Mouse (Mus musculus): ENCODE measurements around the gene Itga2. TPM values are rescaled to one million over a fixed set of nuclear protein-coding genes. Genes with fewer than 3 reads are reported as not detected.
A peak's percentile ranks its signal among the peaks of the same experiment; 100 is the strongest.

The Itga2 gene
- polyA plus RNA-seq, 1 experiment from 2014 or later: 6.7 TPM

GRCm38 (mm10) chr13:114923331-114923730 is 8.6 kb downstream of the Itga2 start:
- Histone ChIP-seq H3K9ac (ENCODE audit: low read length) (no peak overlapping the region), H3K9me3 (replicated peaks; ENCODE audit: control insufficient read depth, low read length) (0 out of 2 replicates have a peak, but pooled peaks cover 4% of the 10 kb centered on the region), H3K4me1 (ENCODE audit: control insufficient read depth, insufficient read depth, low read length) (peaks cover 10% of the 10 kb centered on the region), H3K4me2 (ENCODE audit: low read depth, low read length) (no peak overlapping the region), H3K27ac (ENCODE audit: low read length) (peak overlapping the region; percentile 1; the same call in 1 of the 2 replicates), H3K27me3 (ENCODE audit: control insufficient read depth, insufficient read depth, low read length) (no peaks in the 10 kb centered on the region), H3K36me3 (ENCODE audit: control insufficient read depth, insufficient read depth, low read length) (no peaks in the 10 kb centered on the region), H3K4me3 (replicated peaks; ENCODE audit: low read length) (no peak overlapping the region)
- ATAC-seq (ENCODE audit: insufficient read depth, low FRiP score): peak; percentile 91
- 31% methylated on average over 9 of the region's 9 CpGs for WGBS

DNA sequence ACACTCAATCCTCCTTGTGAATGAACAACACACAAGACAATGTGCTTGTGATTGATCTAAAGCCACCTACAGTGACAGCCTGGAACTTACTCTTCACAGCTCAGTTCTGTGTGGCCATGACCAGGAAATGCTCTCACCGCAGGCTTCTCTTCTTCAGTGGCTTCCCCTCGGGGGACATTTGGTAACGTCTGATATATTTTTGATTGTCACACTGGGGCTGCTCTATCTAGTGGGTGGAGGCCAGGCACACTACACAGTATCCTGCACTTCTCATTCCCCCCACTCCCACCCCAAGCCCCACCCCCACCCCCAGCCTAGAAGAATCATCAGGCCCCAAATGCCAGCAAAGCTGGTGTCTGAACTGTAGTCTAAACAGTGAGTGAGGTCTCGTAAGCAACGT is 16.1 kb downstream of the Itga2 start:
- ATAC-seq (ENCODE audit: insufficient read depth, low FRiP score): no peak
- H3K36me3 ChIP-seq (ENCODE audit: control insufficient read depth, insufficient read depth, low read length): no peaks in the 10 kb centered on the region
- H3K9ac ChIP-seq (ENCODE audit: low read length): no peak overlapping the region
- no peaks in the 10 kb centered on the region for H3K27me3 ChIP-seq (ENCODE audit: control insufficient read depth, insufficient read depth, low read length)
- WGBS: 44% methylated on average over 5 of the region's 5 CpGs
- peaks cover 8% of the 10 kb centered on the region for H3K4me1 ChIP-seq (ENCODE audit: control insufficient read depth, insufficient read depth, low read length)
- H3K9me3 ChIP-seq (replicated peaks; ENCODE audit: control insufficient read depth, low read length): 0 out of 2 replicates have a peak, but pooled peaks cover 4% of the 10 kb centered on the region
- no peak overlapping the region for H3K4me3 ChIP-seq (replicated peaks; ENCODE audit: low read length)
- H3K27ac ChIP-seq (ENCODE audit: low read length): no peak overlapping the region
- H3K4me2 ChIP-seq (ENCODE audit: low read depth, low read length): no peak overlapping the region

GRCm38 (mm10) chr13:114914963-114915362 is 16.9 kb downstream of the Itga2 start:
- ATAC-seq (ENCODE audit: insufficient read depth, low FRiP score): peak; percentile 51
- peak overlapping the region; percentile 55 for H3K27ac ChIP-seq (ENCODE audit: low read length)

GRCm38 (mm10) chr13:114914559-114914958 is 17.3 kb downstream of the Itga2 start:
- peaks cover 8% of the 10 kb centered on the region for H3K4me1 ChIP-seq (ENCODE audit: control insufficient read depth, insufficient read depth, low read length)
- WGBS: 65% methylated on average over 4 of the region's 4 CpGs
- H3K4me2 ChIP-seq (ENCODE audit: low read depth, low read length): no peak overlapping the region
- H3K9ac ChIP-seq (ENCODE audit: low read length): no peak overlapping the region
- H3K9me3 ChIP-seq (replicated peaks; ENCODE audit: control insufficient read depth, low read length): no peaks in the 10 kb centered on the region
- no peaks in the 10 kb centered on the region for H3K27me3 ChIP-seq (ENCODE audit: control insufficient read depth, insufficient read depth, low read length)
- ATAC-seq (ENCODE audit: insufficient read depth, low FRiP score): peak; percentile 56; the same call in 1 of the 2 replicates
- peak overlapping the region; percentile 55 for H3K27ac ChIP-seq (ENCODE audit: low read length)
- no peaks in the 10 kb centered on the region for H3K36me3 ChIP-seq (ENCODE audit: control insufficient read depth, insufficient read depth, low read length)
- no peak overlapping the region for H3K4me3 ChIP-seq (replicated peaks; ENCODE audit: low read length)

More at GRCm38 (mm10) chr13:114914963-114915362, 16.9 kb downstream of the Itga2 start:
- no peak overlapping the region for H3K9ac ChIP-seq (ENCODE audit: low read length)
- H3K9me3 ChIP-seq (replicated peaks; ENCODE audit: control insufficient read depth, low read length): 0 out of 2 replicates have a peak, but pooled peaks cover 2% of the 10 kb centered on the region
- no peaks in the 10 kb centered on the region for H3K27me3 ChIP-seq (ENCODE audit: control insufficient read depth, insufficient read depth, low read length)
- 45% methylated on average over 4 of the region's 4 CpGs for WGBS
- no peaks in the 10 kb centered on the region for H3K36me3 ChIP-seq (ENCODE audit: control insufficient read depth, insufficient read depth, low read length)
- no peak overlapping the region for H3K4me3 ChIP-seq (replicated peaks; ENCODE audit: low read length)
- no peak overlapping the region for H3K4me2 ChIP-seq (ENCODE audit: low read depth, low read length)
- peaks cover 8% of the 10 kb centered on the region for H3K4me1 ChIP-seq (ENCODE audit: control insufficient read depth, insufficient read depth, low read length)

GRCm38 (mm10) chr13:114910629-114911028 is 21.3 kb downstream of the Itga2 start:
- Histone ChIP-seq H3K27me3 (ENCODE audit: control insufficient read depth, insufficient read depth, low read length) (no peaks in the 10 kb centered on the region), H3K9ac (ENCODE audit: low read length) (no peak overlapping the region), H3K36me3 (ENCODE audit: control insufficient read depth, insufficient read depth, low read length) (no peaks in the 10 kb centered on the region), H3K4me2 (ENCODE audit: low read depth, low read length) (no peak overlapping the region), H3K4me3 (replicated peaks; ENCODE audit: low read length) (no peak overlapping the region), H3K27ac (ENCODE audit: low read length) (no peak overlapping the region), H3K9me3 (replicated peaks; ENCODE audit: control insufficient read depth, low read length) (no peaks in the 10 kb centered on the region), H3K4me1 (ENCODE audit: control insufficient read depth, insufficient read depth, low read length) (peaks cover 4% of the 10 kb centered on the region)
- 72% methylated on average over 9 of the region's 9 CpGs for WGBS
- no peak for ATAC-seq (ENCODE audit: insufficient read depth, low FRiP score)

GRCm38 (mm10) chr13:114909514-114909913 is 22.4 kb downstream of the Itga2 start:
- Histone ChIP-seq H3K36me3 (ENCODE audit: control insufficient read depth, insufficient read depth, low read length) (no peaks in the 10 kb centered on the region), H3K9me3 (replicated peaks; ENCODE audit: control insufficient read depth, low read length) (no peaks in the 10 kb centered on the region), H3K4me3 (replicated peaks; ENCODE audit: low read length) (no peak overlapping the region), H3K4me1 (ENCODE audit: control insufficient read depth, insufficient read depth, low read length) (no peaks in the 10 kb centered on the region), H3K27me3 (ENCODE audit: control insufficient read depth, insufficient read depth, low read length) (no peaks in the 10 kb centered on the region), H3K9ac (ENCODE audit: low read length) (no peak overlapping the region), H3K4me2 (ENCODE audit: low read depth, low read length) (no peak overlapping the region), H3K27ac (ENCODE audit: low read length) (no peak overlapping the region)
- 88% methylated on average over 5 of the region's 5 CpGs for WGBS
- ATAC-seq (ENCODE audit: insufficient read depth, low FRiP score): no peak

DNA sequence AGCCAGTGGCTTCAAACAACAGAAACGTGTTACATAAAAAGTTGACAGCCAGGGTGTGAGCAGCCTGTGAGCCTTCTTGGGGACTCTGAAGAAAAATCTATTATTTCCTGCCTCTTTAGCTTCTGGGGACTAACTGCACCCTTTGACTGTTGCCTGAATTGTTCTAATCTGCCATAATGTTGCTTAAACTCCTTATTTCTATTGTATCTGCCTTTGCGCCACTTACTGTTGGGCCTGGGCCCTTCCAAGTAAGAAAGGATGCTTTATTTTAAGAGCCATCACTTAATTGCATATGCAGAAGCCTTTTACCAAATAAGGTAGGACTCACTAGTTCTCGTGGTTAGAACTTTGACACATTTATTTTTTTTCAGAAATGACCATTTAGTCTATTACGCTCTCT is 24.0 kb downstream of the Itga2 start:
- no peak overlapping the region for H3K4me3 ChIP-seq (replicated peaks; ENCODE audit: low read length)
- no peak overlapping the region for H3K4me2 ChIP-seq (ENCODE audit: low read depth, low read length)
- no peaks in the 10 kb centered on the region for H3K9me3 ChIP-seq (replicated peaks; ENCODE audit: control insufficient read depth, low read length)
- no peaks in the 10 kb centered on the region for H3K27me3 ChIP-seq (ENCODE audit: control insufficient read depth, insufficient read depth, low read length)
- H3K36me3 ChIP-seq (ENCODE audit: control insufficient read depth, insufficient read depth, low read length): no peaks in the 10 kb centered on the region
- no peak overlapping the region for H3K9ac ChIP-seq (ENCODE audit: low read length)
- ATAC-seq (ENCODE audit: insufficient read depth, low FRiP score): no peak
- H3K27ac ChIP-seq (ENCODE audit: low read length): no peak overlapping the region
- H3K4me1 ChIP-seq (ENCODE audit: control insufficient read depth, insufficient read depth, low read length): no peaks in the 10 kb centered on the region
- 78% methylated on average over 4 of the region's 4 CpGs for WGBS

GRCm38 (mm10) chr13:114896751-114897386 is 35.0 kb downstream of the Itga2 start:
- Histone ChIP-seq H3K36me3 (ENCODE audit: control insufficient read depth, insufficient read depth, low read length) (no peaks in the 10 kb centered on the region), H3K4me3 (replicated peaks; ENCODE audit: low read length) (no peak overlapping the region), H3K4me2 (ENCODE audit: low read depth, low read length) (no peak overlapping the region), H3K9me3 (replicated peaks; ENCODE audit: control insufficient read depth, low read length) (no peaks in the 10 kb centered on the region), H3K9ac (ENCODE audit: low read length) (no peak overlapping the region), H3K27me3 (ENCODE audit: control insufficient read depth, insufficient read depth, low read length) (no peaks in the 10 kb centered on the region), H3K4me1 (ENCODE audit: control insufficient read depth, insufficient read depth, low read length) (no peaks in the 10 kb centered on the region), H3K27ac (ENCODE audit: low read length) (peak overlapping the region; percentile 49)
- ATAC-seq (ENCODE audit: insufficient read depth, low FRiP score): no peak
- 60% methylated on average over 10 of the region's 10 CpGs for WGBS

GRCm38 (mm10) chr13:114895896-114896295 is 36.0 kb downstream of the Itga2 start:
- H3K9me3 ChIP-seq (replicated peaks; ENCODE audit: control insufficient read depth, low read length): no peaks in the 10 kb centered on the region
- 45% methylated on average over 7 of the region's 7 CpGs for WGBS
- H3K4me1 ChIP-seq (ENCODE audit: control insufficient read depth, insufficient read depth, low read length): 0 out of 2 replicates have a peak, but pooled peaks cover 4% of the 10 kb centered on the region
- H3K4me2 ChIP-seq (ENCODE audit: low read depth, low read length): no peak overlapping the region
- no peak overlapping the region for H3K9ac ChIP-seq (ENCODE audit: low read length)
- no peaks in the 10 kb centered on the region for H3K27me3 ChIP-seq (ENCODE audit: control insufficient read depth, insufficient read depth, low read length)
- H3K27ac ChIP-seq (ENCODE audit: low read length): no peak overlapping the region
- no peak for ATAC-seq (ENCODE audit: insufficient read depth, low FRiP score)
- H3K4me3 ChIP-seq (replicated peaks; ENCODE audit: low read length): no peak overlapping the region
- no peaks in the 10 kb centered on the region for H3K36me3 ChIP-seq (ENCODE audit: control insufficient read depth, insufficient read depth, low read length)
